Mouse (Mus musculus) kidney, embryonic 14.5 days (tissue): Measurements from ENCODE around the gene M1ap. TPM values are rescaled to one million over a fixed set of nuclear protein-coding genes. Genes with fewer than 3 reads are reported as not detected.
A peak's percentile ranks its signal among the peaks of the same experiment; 100 is the strongest.

ENCODE experiments used
- ATAC-seq: fragments of 200-750 bp; cut with Nextera tagmentation; 2 replicates; pipeline ENCODE4 v1.8.0; 2017; ENCODE audit warnings: moderate number of reproducible peaks, mild to moderate bottlenecking, moderate TSS enrichment, moderate library complexity; ENCODE audit not compliant: low FRiP score, low TSS enrichment
- H3K27ac ChIP-seq: fragments of 300-500 bp; sonication (generic); 2 replicates; pipeline ENCODE4 v1.5.1; 2014; ENCODE audit warnings: low read depth, mild to moderate bottlenecking, low read length, moderate library complexity, mixed read lengths
- H3K27me3 ChIP-seq: fragments of 300-500 bp; sonication (generic); 2 replicates; pipeline ENCODE4 v1.6.1; 2014; ENCODE audit warnings: mild to moderate bottlenecking, low read length; ENCODE audit not compliant: control insufficient read depth, insufficient read depth
- H3K36me3 ChIP-seq: fragments of 300-500 bp; sonication (generic); 2 replicates; pipeline ENCODE4 v1.6.1; 2014; ENCODE audit warnings: low read length, mixed read lengths; ENCODE audit not compliant: control insufficient read depth, insufficient read depth
- H3K4me1 ChIP-seq: fragments of 300-500 bp; sonication (generic); 2 replicates; pipeline ENCODE4 v1.6.1; 2014; ENCODE audit warnings: low read length, mixed read lengths; ENCODE audit not compliant: control insufficient read depth, insufficient read depth
- H3K4me2 ChIP-seq: fragments of 300-500 bp; sonication (generic); replicated peaks from 2 replicates; pipeline ENCODE4 v1.6.1; 2014; ENCODE audit warnings: low read depth, mild to moderate bottlenecking, low read length
- H3K4me3 ChIP-seq: fragments of 300-500 bp; sonication (generic); 2 replicates; pipeline ENCODE4 v1.5.1; 2014; ENCODE audit warnings: mild to moderate bottlenecking, low read length
- H3K9ac ChIP-seq: fragments of 300-500 bp; sonication (generic); 2 replicates; pipeline ENCODE4 v1.6.1; 2014; ENCODE audit warnings: low read depth, mild to moderate bottlenecking, low read length, moderate library complexity
- H3K9me3 ChIP-seq: fragments of 300-500 bp; sonication (generic); 2 replicates; pipeline ENCODE4 v1.6.1; 2016; ENCODE audit warnings: low read length; ENCODE audit not compliant: control insufficient read depth
- WGBS: fragments of 180-500 bp; shearing (Covaris S2); extraction: QIAGEN DNeasy Blood & Tissue Kit; methylation state at CpG from one replicate; pipeline ENCODE4 v1.1.7; 2014; 5-methylcytosine and 5-hydroxymethylcytosine counted together
- polyA plus RNA-seq: library from polyadenylated mRNA; unstranded; fragments of >200 nt; fragmentation: Nextera tagmentation; extraction: Ambion mirVana; gene quantifications from 2 replicates; pipeline ENCODE4 v1.2.1, GENCODE M21; 2014

The M1ap gene
- polyA plus RNA-seq, 1 experiment from 2014 or later, result 0.28 TPM

GRCm38 (mm10) chr6:83043993-83044392 lies 97.3 kb downstream of the M1ap start:
- no peak overlapping the region for H3K4me2 ChIP-seq
- ATAC-seq, result no peak
- no peak overlapping the region for H3K4me3 ChIP-seq
- 0 out of 2 replicates have a peak, but pooled peaks cover 4% of the 10 kb centered on the region for H3K36me3 ChIP-seq
- H3K9me3 ChIP-seq, result no peaks in the 10 kb centered on the region
- H3K4me1 ChIP-seq, result 0 out of 2 replicates have a peak, but pooled peaks cover under 1% of the 10 kb centered on the region
- WGBS, result 88% methylated on average over 5 of the region's 5 CpGs
- H3K27me3 ChIP-seq, result no peaks in the 10 kb centered on the region
- no peak overlapping the region for H3K27ac ChIP-seq
- no peak overlapping the region for H3K9ac ChIP-seq

GRCm38 (mm10) chr6:83044742-83045141 lies 98.0 kb downstream of the M1ap start:
- no peak overlapping the region for H3K4me3 ChIP-seq
- H3K36me3 ChIP-seq, result peaks cover 4% of the 10 kb centered on the region; the same call in 1 of the 2 replicates
- 70% methylated on average over 9 of the region's 9 CpGs for WGBS
- no peaks in the 10 kb centered on the region for H3K4me1 ChIP-seq
- H3K27ac ChIP-seq, result no peak overlapping the region
- no peaks in the 10 kb centered on the region for H3K9me3 ChIP-seq
- H3K4me2 ChIP-seq, result no peak overlapping the region
- no peaks in the 10 kb centered on the region for H3K27me3 ChIP-seq
- no peak for ATAC-seq
- H3K9ac ChIP-seq, result no peak overlapping the region

GRCm38 (mm10) chr6:83049367-83049766 lies 102.7 kb downstream of the M1ap start:
- Histone ChIP-seq H3K27ac (no peak overlapping the region), H3K9me3 (no peaks in the 10 kb centered on the region), H3K9ac (no peak overlapping the region), H3K36me3 (peaks cover 25% of the 10 kb centered on the region), H3K4me2 (no peak overlapping the region), H3K4me1 (peaks cover 11% of the 10 kb centered on the region), H3K27me3 (no peaks in the 10 kb centered on the region), H3K4me3 (no peak overlapping the region)
- WGBS, result 74% methylated on average over 10 of the region's 10 CpGs
- no peak for ATAC-seq

- 3% methylated on average over 26 of the region's 26 CpGs for WGBS
- Histone ChIP-seq H3K4me1 (peaks cover 20% of the 10 kb centered on the region), H3K4me2 (peak overlapping the region; percentile 95), H3K36me3 (peaks cover 43% of the 10 kb centered on the region), H3K9ac (peak overlapping the region; percentile 91), H3K27ac (peak overlapping the region; percentile 79), H3K27me3 (no peaks in the 10 kb centered on the region), H3K4me3 (peak overlapping the region; percentile 70), H3K9me3 (no peaks in the 10 kb centered on the region)
- no peak; the same call in 1 of the 2 replicates for ATAC-seq
Measured at GRCm38 (mm10) chr6:83053136-83053960, 106.6 kb downstream of the M1ap start.

- H3K27me3 ChIP-seq, result no peaks in the 10 kb centered on the region
- peaks cover 20% of the 10 kb centered on the region for H3K4me1 ChIP-seq
- H3K9ac ChIP-seq, result peak within 1 kb of the TSS; percentile 91
- peaks cover 43% of the 10 kb centered on the region for H3K36me3 ChIP-seq
- peak within 1 kb of the TSS; percentile 70 for H3K4me3 ChIP-seq
- peak within 1 kb of the TSS; percentile 95 for H3K4me2 ChIP-seq
- 1% methylated on average over 50 of the region's 64 CpGs for WGBS
- H3K9me3 ChIP-seq, result no peaks in the 10 kb centered on the region
- peak within 1 kb of the TSS; percentile 79 for H3K27ac ChIP-seq
- peak; percentile 96 for ATAC-seq
Measured at GRCm38 (mm10) chr6:83054074-83054851, 107.6 kb downstream of the M1ap start, which contains the start of gene Aup1. Gene Aup1 (plus strand): TSS chr6:83054521.

GRCm38 (mm10) chr6:83054871-83055431 lies 108.2 kb downstream of the M1ap start, which contains the start of gene Htra2:
Gene Htra2 (minus strand): TSS chr6:83055273.
- Histone ChIP-seq H3K4me3 (peak within 1 kb of the TSS; percentile 70), H3K9ac (peak within 1 kb of the TSS; percentile 91), H3K27me3 (no peaks in the 10 kb centered on the region), H3K4me1 (peaks cover 20% of the 10 kb centered on the region), H3K9me3 (no peaks in the 10 kb centered on the region), H3K27ac (peak within 1 kb of the TSS; percentile 79), H3K4me2 (peak within 1 kb of the TSS; percentile 95), H3K36me3 (peaks cover 41% of the 10 kb centered on the region)
- WGBS, result under 1% methylated on average over 50 of the region's 50 CpGs
- ATAC-seq, result 0 out of 2 replicates have a peak, but pooled peaks have one; percentile 3

- H3K27me3 ChIP-seq, result peaks cover 16% of the 10 kb centered on the region
- no peak within 1 kb of the TSS for H3K4me3 ChIP-seq
- H3K4me1 ChIP-seq, result peaks cover 15% of the 10 kb centered on the region
- H3K9me3 ChIP-seq, result no peaks in the 10 kb centered on the region
- ATAC-seq, result no peak
- H3K27ac ChIP-seq, result no peak within 1 kb of the TSS
- 54% methylated on average over 3 of the region's 3 CpGs for WGBS
- H3K36me3 ChIP-seq, result peaks cover 18% of the 10 kb centered on the region
- no peak within 1 kb of the TSS for H3K4me2 ChIP-seq
- no peak within 1 kb of the TSS; the same call in 1 of the 2 replicates for H3K9ac ChIP-seq
Measured at GRCm38 (mm10) chr6:83057790-83058189, 111.1 kb downstream of the M1ap start, which contains the start of gene Dqx1. Gene Dqx1 (plus strand): TSS chr6:83057844.

- no peak overlapping the region for H3K4me2 ChIP-seq
Measured at GRCm38 (mm10) chr6:83058725-83059124, 112.0 kb downstream of the M1ap start.

More at GRCm38 (mm10) chr6:83058725-83059124, 112.0 kb downstream of the M1ap start:
- Histone ChIP-seq H3K27me3 (peaks cover 25% of the 10 kb centered on the region), H3K9ac (no peak overlapping the region), H3K9me3 (no peaks in the 10 kb centered on the region), H3K4me1 (peaks cover 9% of the 10 kb centered on the region), H3K27ac (no peak overlapping the region), H3K4me3 (no peak overlapping the region), H3K36me3 (peaks cover 18% of the 10 kb centered on the region)
- ATAC-seq, result no peak
- 75% methylated on average over 2 of the region's 2 CpGs for WGBS
